Mouse (Mus musculus) liver, embryonic 16.5 days (tissue): ENCODE measurements around the gene Tnpo1. TPM values are rescaled to one million over a fixed set of nuclear protein-coding genes. Genes with fewer than 3 reads are reported as not detected.

Experiments
- ATAC-seq: fragments of 200-750 bp; cut with Nextera tagmentation; 2 replicates; pipeline ENCODE4 v1.8.0; 2017; ENCODE audit warnings: low read depth, mild to moderate bottlenecking, moderate number of reproducible peaks, moderate library complexity
- H3K27ac ChIP-seq: fragments of 300-500 bp; sonication (generic); 2 replicates; pipeline ENCODE4 v1.5.1; 2014; ENCODE audit warnings: mild to moderate bottlenecking, low read length
- H3K27me3 ChIP-seq: fragments of 300-500 bp; sonication (generic); 2 replicates; pipeline ENCODE4 v1.6.1; 2014; ENCODE audit warnings: low read depth, low read length, mixed read lengths; ENCODE audit not compliant: control insufficient read depth, insufficient read depth
- H3K36me3 ChIP-seq: fragments of 300-500 bp; sonication (generic); 2 replicates; pipeline ENCODE4 v1.6.1; 2014; ENCODE audit warnings: mild to moderate bottlenecking; ENCODE audit not compliant: control insufficient read depth, insufficient read depth
- H3K4me1 ChIP-seq: fragments of 300-500 bp; sonication (generic); 2 replicates; pipeline ENCODE4 v1.6.1; 2014; ENCODE audit warnings: low read depth, low read length, mixed read lengths; ENCODE audit not compliant: control insufficient read depth
- H3K4me2 ChIP-seq: fragments of 300-500 bp; sonication (generic); 2 replicates; pipeline ENCODE4 v1.6.1; 2014; ENCODE audit warnings: low read depth, low read length, mixed read lengths
- H3K4me3 ChIP-seq: fragments of 300-500 bp; sonication (generic); 2 replicates; pipeline ENCODE4 v1.5.1; 2014; ENCODE audit warnings: low read depth, mild to moderate bottlenecking, low read length
- H3K9ac ChIP-seq: fragments of 300-500 bp; sonication (generic); 2 replicates; pipeline ENCODE4 v1.6.1; 2014; ENCODE audit warnings: low read depth, low read length
- H3K9me3 ChIP-seq: fragments of 300-500 bp; sonication (generic); replicated peaks from 2 replicates; pipeline ENCODE4 v1.6.1; 2016; ENCODE audit warnings: low read length; ENCODE audit not compliant: control insufficient read depth
- WGBS: fragments of 180-500 bp; shearing (Covaris S2); extraction: QIAGEN DNeasy Blood & Tissue Kit; methylation state at CpG from one replicate; pipeline ENCODE4 v1.1.7; 2014; ENCODE audit not compliant: insufficient replicate concordance; 5-methylcytosine and 5-hydroxymethylcytosine counted together
- polyA plus RNA-seq: library from polyadenylated mRNA; unstranded; fragments of >200 nt; fragmentation: Nextera tagmentation; extraction: Ambion mirVana; gene quantifications from 2 replicates; pipeline ENCODE4 v1.2.1, GENCODE M21; 2015

The Tnpo1 gene
- polyA plus RNA-seq, 1 experiment from 2014 or later = 18.1 TPM

DNA sequence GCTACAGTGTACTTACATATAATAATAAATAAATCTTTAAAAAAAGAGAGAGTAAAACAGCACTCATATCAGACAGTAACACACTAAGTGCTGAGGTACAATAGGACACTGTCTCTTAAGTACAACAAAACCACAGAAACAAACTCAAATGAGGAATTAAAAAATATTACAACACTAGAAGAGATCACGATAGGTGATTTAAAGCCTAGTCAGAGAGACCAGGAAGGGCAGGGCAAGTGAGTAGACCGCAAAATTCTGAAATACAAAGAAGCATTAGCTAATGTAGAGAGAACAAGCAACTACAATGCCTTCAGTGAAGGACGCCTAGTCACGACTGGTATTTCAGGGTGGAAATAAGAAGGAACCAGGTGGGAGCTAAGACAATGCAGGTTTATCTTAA lies 122.5 kb downstream of the Tnpo1 start:
- 40% methylated on average over 4 of the region's 4 CpGs for WGBS
- no peak overlapping the region for H3K9ac ChIP-seq
- no peaks in the 10 kb centered on the region; the same call in 1 of the 2 replicates for H3K9me3 ChIP-seq
- H3K4me2 ChIP-seq = no peak overlapping the region
- H3K4me1 ChIP-seq = peaks cover 9% of the 10 kb centered on the region
- H3K36me3 ChIP-seq = peaks cover 41% of the 10 kb centered on the region
- peak; percentile 5; the same call in 1 of the 2 replicates for ATAC-seq
- H3K27me3 ChIP-seq = no peaks in the 10 kb centered on the region
- no peak overlapping the region for H3K27ac ChIP-seq
- H3K4me3 ChIP-seq = no peak overlapping the region

- H3K4me2 ChIP-seq = no peak overlapping the region
- no peaks in the 10 kb centered on the region; the same call in 1 of the 2 replicates for H3K9me3 ChIP-seq
- WGBS = 74% methylated on average over 3 of the region's 3 CpGs
- peaks cover 43% of the 10 kb centered on the region for H3K36me3 ChIP-seq
- H3K4me1 ChIP-seq = peaks cover 5% of the 10 kb centered on the region
- no peak for ATAC-seq
- no peak overlapping the region for H3K4me3 ChIP-seq
- no peak overlapping the region for H3K9ac ChIP-seq
- no peak overlapping the region for H3K27ac ChIP-seq
- H3K27me3 ChIP-seq = no peaks in the 10 kb centered on the region
These were observed 123.2 kb downstream of the Tnpo1 start for GRCm38 (mm10) chr13:98802957-98803356.

DNA sequence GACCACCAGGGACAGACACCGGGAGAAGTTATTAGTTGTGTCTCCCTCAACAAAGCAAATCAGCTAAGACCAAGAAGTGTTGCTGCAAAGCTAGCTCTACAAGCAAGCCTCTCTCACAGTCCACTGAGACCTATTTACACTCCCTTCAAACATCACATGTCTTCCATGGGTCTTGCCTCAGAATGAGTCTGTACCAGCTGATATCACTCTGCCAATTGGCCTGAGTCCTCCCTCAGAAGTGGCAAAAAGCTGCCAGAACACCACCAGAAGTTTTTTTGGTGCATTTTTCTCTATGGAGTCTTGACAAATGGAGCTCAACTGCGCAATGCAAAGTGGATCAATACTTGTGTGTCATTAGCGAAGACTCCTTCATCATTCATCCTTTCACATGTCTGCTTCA lies 130.7 kb downstream of the Tnpo1 start:
- no peak for ATAC-seq
- no peak overlapping the region for H3K4me3 ChIP-seq
- peaks cover 33% of the 10 kb centered on the region for H3K36me3 ChIP-seq
- H3K27ac ChIP-seq = no peak overlapping the region
- H3K4me2 ChIP-seq = no peak overlapping the region
- H3K9ac ChIP-seq = no peak overlapping the region
- no peaks in the 10 kb centered on the region for H3K4me1 ChIP-seq
- H3K27me3 ChIP-seq = no peaks in the 10 kb centered on the region
- WGBS = 97% methylated on average over 3 of the region's 3 CpGs
- H3K9me3 ChIP-seq = no peaks in the 10 kb centered on the region; the same call in 1 of the 2 replicates

DNA sequence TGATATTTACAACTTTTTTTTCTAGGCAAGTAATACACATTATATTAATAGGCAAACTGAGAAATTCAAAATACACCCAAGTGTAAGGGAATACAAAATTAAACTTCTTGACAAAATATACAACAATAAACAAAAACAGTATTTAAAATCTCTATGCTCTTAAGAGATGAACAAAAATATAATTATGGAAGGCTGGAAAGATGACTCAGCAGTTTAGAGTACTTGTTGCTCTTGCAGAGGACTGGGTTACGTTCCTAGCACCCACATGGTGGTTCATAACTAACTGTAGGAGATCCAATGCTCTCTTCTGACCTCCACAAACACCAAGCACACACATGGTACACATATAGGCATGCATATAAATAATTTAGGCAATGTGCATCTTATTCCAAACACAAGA lies 133.3 kb downstream of the Tnpo1 start:
- no peaks in the 10 kb centered on the region for H3K9me3 ChIP-seq
- 86% methylated on average over 1 of the region's 1 CpGs for WGBS
- H3K27me3 ChIP-seq = no peaks in the 10 kb centered on the region
- peaks cover 20% of the 10 kb centered on the region for H3K36me3 ChIP-seq
- no peak overlapping the region for H3K9ac ChIP-seq
- H3K4me3 ChIP-seq = no peak overlapping the region
- H3K4me1 ChIP-seq = no peaks in the 10 kb centered on the region
- H3K27ac ChIP-seq = no peak overlapping the region
- no peak overlapping the region for H3K4me2 ChIP-seq
- no peak for ATAC-seq

GRCm38 (mm10) chr13:98791693-98792092 lies 134.5 kb downstream of the Tnpo1 start:
- Histone ChIP-seq H3K9ac (no peak overlapping the region), H3K27ac (no peak overlapping the region), H3K4me1 (peaks cover 2% of the 10 kb centered on the region; the same call in 1 of the 2 replicates), H3K9me3 (no peaks in the 10 kb centered on the region), H3K4me3 (no peak overlapping the region), H3K4me2 (no peak overlapping the region), H3K27me3 (no peaks in the 10 kb centered on the region), H3K36me3 (peaks cover 20% of the 10 kb centered on the region)
- no peak for ATAC-seq
- 73% methylated on average over 1 of the region's 1 CpGs for WGBS

Other genes with a start within 250 kb of the Tnpo1 start
- 0.39 and 0.68 TPM in 2 replicates for gene Tmem171, start 231.6 kb downstream of the Tnpo1 start, polyA plus RNA-seq
- gene Fcho2, start 110.9 kb downstream of the Tnpo1 start, polyA plus RNA-seq = 31.1 and 33.8 TPM in 2 replicates
- not detected in 2 replicates for gene 1700024P04Rik, start 58.2 kb upstream of the Tnpo1 start, polyA plus RNA-seq